Mouse (Mus musculus) NIH3T3 (cell line): ENCODE measurements around the gene Mta1.

ENCODE experiments used
- DNase-seq: peaks from one replicate; pipeline ENCODE4 v3.0.0-alpha.2; 2012; ENCODE audit warnings: low read depth

The Mta1 gene

DNA sequence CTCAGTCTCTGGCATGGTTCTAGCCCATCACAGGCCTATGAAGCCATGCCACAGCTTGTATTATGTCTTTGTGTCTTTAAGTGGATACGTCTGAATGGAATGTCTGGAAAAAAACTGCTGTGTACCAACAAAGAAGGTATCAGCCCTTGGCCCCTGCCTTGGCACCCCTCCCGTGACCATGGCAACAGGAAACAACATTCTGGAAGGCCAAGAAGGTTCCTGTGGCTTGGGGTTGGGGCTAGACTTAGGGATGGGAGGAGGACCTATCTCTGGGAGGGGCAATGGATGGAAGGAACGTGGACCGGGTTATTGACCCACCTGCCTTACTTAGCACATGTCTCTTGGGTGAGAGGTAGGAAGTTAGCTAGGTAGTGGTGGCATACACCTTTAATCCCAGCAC is 51.3 kb downstream of the Mta1 start:
- DNase-seq, result peak; percentile 56

DNA sequence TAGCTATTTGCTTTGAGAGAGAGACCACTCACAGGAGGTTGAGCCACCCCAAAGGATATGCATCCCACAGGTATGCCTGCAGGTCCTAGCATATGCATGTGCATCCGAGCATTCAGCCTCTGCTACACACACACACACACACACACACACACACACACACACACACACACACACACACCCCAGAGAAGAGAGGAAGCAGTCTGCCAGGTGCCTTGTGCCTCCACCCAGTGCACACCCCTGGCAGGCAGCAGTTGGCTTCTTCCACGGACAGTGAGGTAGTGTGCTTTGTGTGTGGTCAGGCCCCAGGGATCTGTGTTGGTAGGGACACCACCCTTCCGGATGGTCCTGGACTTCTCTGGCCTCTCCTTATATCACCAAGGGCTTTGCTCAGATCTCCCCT is 51.8 kb downstream of the Mta1 start:
- DNase-seq, result no peak

DNA sequence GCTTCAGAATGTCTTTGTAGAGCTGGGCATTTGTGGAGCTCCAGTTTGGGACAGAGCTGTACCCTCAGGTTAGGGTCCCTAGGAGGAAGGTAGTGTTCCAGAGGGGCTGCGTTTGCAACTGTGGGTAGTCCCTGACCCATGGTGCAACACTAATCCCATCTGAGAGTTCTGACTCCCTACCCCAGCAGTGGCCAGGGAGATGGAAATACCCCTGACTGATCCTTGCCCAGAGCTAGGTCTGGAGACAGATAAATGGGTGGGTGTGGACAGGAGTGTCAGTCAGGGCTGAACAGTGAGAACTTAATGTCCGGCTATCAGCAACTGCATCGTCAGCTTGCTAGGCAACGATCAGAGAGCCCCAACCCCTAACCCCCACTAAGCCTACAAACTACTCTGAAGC is 52.5 kb downstream of the Mta1 start:
- no peak for DNase-seq

DNA sequence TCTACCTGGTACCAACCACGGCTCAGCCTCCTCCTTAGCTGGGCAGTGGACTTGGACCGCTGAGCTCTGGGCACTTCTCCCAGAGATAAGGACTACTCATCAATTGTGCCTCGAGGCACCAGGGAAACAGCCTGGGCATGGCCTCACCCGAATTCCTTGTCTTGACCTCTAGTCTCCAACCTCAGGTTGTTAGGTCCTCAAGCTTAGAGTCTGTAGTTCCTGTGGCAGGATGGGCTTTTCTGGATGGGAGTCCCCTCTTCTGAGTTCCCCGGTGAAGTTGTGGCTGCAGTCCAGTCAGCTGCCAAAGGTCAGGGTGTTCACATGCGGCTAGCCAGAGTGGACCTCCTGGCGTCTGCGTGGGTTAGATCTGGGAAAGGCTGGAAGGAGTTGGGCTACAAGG is 53.0 kb downstream of the Mta1 start:
- no peak for DNase-seq

DNA sequence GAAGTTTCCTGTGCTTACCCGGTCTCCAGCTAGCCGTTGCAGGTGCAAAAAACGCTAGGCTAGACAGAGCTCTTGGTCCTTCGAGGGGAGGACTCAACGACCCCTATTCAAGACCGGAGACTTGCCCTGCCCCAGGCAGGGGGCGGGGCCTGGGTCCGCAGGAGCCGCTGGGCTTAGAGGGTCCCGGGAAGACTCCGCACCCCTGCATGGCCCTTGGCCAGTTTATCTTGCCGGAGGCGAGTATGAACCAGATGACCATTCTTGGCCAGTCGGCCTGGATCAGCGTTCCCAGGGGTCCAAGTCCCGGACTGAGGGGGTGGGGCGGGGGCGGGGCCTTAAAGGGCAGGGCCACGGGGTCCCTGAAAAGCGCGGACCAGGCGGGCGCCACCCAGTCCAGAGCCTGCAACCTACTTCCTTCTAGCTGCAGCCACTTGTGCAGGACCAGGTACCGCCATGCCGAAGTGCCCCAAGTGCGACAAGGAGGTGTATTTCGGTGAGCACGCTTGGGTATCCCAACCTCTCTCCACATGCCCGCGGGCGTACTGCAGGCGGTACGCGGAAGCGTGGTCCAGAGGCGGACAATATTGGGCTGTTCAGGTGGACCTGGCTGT is 53.7 kb downstream of the Mta1 start:
- no peak for DNase-seq

DNA sequence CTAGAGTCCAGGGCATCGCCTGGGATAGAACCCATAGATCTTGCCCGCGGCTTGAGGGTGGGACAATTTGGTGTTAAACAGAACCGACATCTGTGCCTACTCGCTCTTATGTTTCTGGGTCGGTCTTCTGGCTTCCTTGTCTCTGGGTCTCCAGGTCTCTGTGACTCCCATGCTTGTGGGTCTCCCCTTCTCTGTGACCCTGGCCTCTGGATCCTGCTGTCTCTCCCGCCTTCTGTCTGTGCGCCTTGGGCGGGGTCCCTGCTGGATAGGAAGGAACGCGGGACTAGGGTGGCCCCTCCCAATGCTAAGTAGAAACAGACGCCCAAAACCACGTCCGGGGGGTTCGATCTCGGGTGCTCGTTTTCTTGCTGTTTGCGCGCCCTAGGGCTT is 54.2 kb downstream of the Mta1 start:
- DNase-seq, result no peak

DNA sequence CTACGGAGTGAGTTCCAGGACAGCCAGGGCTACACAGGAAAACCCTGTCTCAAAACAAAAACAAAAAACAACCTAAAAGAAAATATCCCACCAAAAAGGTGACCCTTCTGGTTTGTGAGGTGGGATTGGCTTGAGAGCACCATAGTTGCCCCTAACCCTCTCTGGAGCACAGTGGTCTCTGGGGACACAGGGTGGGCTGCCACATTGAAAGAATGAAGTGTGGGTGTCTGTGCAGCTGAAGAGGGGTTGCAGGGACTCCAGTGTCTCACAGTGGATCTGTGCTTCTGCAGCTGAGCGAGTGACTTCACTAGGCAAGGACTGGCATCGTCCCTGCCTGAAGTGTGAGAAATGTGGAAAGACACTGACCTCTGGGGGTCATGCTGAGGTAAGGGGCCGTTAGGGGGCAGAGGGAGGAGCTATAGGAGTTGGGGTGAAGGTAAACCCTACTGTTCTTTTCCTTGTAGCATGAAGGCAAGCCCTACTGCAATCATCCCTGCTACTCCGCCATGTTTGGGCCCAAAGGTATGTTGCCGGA is 55.0 kb downstream of the Mta1 start:
- no peak for DNase-seq

DNA sequence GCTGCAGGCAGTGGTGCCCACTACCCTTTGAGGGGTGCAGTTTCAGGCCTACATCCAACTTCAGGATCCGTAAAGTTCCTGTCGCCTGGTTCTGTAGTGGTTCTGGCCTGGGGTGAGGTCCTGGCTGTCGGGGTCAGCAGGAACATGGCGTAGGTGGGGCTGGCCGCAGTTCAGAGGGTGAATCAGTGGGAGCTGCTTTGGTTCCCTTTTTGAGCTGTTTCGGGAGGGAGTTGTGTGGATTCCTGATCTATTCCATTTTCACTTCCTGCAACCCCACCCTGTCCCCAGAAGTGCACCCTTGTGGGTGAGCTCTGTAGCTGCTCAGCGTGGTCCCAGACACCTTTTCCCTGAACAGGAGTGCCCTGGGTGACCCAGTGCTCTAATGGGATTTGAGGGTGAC is 55.9 kb downstream of the Mta1 start:
- DNase-seq, result no peak

DNA sequence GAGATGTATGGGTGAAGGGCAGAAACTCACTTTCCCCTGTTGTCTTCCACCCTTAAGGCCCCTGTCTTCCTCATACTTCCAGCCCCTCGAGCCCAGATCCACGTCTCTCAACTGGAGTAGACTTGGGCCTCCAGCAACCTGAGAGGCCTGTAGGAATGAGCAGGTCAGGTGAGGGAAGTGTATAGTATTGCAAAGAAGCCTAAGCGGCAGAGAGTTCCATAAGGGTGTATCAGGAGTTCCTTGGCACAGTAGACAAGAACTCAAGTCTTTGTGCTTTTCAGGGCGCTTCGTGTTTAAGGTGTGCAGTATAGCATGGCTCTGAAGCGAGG is 56.6 kb downstream of the Mta1 start:
- no peak for DNase-seq

DNA sequence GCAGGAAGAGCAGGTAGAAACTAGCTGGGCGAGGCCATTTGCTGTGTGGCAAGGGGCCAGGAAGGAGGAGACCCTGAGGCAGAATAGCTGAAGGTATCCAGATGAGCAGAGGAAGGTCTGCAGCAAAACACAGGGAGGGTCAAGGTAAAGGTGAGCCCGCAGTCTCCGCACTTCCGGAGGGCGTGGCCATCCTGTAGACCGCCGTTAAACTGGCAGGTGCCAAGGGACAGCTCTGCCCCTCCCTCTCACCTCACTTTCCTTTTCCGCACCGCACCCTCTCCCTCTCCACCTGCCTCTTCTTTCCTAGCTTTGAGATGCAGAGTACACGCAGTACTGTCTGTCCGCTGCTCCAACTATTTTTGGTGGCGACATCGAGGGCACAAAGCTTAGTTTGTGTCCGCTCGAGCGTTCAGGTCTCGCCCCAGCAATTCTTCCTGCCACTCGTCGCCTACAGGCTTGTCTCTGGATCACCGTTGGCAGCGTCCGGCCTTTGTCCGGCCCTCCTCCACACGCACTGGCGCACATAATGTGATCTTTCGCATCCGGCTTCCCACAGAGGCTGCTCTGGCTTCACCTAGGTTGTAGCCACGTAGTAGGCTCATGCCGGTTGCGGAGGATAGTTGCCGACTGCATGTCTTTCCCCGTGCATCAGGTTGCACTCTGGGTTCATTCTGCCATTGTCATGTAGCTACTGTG is 57.1 kb downstream of the Mta1 start:
- DNase-seq, result peak; percentile 46

DNA sequence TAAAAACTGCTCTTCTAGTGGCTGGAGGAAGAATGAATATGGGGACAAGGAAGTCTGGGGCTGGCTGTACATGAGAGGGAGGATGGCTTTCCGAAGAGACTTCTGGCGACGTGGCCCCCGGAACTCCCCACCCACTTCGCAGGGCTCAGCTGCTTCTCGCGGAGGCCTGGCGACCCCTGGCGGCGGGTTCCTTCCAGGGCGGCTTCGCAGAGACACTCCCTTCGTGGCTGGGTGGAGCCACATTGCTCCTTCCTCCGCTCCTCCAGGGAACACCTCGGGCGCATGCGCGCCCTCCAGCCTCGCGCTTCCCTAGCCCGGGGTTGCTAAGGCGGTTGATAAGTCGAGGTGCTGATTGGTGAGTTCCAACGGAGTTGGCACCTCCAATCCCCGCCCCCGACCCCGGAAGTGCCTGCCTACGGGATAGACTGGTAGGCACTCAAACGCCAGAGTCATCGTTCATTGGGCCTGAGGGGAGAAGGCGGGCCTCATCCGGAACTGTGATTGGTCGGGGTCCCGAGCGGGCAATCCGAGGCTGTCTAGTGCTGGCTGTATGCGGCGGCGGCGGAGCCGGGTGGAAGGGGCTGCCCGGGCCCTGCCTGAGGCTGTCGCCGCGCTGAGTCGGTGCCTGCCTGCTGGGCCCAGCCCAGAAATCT is 57.9 kb downstream of the Mta1 start, which contains the start of gene Tedc1:
TSS of gene Tedc1 (plus strand) at position 535 of the 653 bp plus-strand sequence.
- peak; percentile 99 for DNase-seq

DNA sequence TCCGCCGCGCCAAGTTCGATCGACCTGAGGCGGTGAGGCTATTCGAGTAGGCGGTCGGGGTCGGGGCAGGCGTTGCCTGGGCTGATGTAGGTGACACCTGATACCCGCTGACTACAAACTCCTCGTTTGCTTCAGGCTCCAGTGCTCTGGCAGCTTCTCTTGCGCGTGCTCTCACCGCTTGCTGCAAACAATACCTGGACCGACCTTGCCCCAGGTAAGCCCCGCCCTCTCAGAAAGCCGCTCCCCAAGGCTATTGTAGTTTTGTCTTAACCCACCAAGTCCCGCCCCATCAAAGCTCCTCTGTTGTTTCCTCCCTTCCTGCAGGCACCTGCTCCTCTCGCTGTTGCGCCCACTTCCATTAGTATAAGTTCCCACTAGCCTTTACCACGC is 58.5 kb downstream of the Mta1 start:
- DNase-seq, result no peak

DNA sequence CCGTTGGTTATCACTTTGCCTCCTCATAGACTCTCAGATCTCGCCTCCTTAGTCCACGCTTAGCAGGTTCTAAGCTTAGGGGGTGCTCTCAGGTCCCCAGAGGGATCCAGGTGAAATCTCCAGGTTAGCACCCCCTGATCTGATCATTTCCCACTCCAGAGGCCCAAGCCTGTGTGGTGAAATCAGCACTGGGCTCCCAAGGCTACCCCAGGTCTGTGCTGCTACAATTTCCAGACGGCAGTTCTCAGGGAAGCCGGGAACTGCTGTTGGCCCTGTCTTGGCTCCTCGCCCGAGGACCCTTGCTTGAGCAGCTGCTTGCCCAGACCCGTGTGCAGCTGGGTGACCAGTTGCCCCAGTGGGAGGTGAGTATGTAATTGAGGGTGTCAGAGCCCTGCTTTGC is 58.9 kb downstream of the Mta1 start:
- no peak for DNase-seq

DNA sequence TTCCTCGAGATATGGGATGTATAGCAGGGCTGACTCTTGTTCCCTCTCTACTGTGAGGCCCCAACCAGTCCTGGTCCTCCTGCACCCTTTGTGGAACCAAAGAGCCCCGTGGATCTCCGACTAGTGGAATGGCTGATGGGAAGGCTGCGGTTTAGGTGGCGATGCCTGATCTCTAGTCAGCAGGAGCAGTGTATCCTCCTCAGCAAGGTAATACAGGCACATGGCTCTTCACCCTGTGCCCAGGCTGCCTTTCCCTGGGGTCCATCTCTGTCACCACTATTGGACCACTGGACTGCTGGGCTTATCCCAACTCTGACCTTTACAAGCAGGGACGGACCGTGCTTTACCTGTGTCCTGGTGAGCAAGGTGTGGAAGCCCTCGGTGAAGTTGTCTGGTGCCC is 59.4 kb downstream of the Mta1 start:
- DNase-seq, result no peak

DNA sequence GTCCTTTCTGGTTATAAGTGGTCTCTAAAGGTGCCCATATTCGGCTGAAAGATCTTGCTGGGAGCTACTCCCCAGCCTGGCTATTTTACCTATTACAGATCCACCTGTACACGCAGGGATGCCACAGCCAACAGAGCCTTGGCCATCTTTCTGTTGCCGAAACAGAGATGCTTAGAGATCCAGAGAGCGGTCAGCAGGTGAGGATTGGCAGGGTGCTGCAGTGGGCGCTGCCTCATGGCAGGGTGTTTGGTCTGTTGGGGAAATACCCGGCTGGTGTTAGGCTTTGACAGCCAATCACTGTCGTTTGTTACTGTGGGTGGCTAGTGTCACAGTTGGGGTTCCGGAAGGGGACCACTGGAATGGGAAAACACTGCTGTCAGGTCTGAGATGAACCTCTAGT is 59.9 kb downstream of the Mta1 start:
- DNase-seq, result no peak

DNA sequence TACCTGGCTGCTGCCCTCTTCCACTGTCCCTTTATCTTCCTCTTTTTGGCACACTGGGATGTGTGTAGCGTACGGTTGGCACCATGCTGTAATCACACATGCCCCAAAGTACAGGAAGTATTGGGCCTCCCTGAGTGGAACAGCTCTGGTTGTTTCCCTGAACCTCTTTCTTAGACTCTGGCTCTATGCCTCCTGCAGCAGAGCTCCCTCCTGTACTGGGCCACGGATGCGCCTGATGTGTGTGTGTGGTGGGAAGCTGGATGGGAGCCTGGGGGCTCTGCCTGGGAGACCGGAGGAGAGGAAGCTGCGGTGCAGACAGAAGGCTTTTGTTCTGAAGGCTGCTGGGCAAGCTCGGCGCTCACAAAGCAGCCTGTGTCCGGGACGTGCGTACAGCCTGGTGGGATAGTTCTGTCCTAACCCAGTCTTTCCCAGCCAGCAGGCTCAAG is 65.5 kb downstream of the Mta1 start:
- DNase-seq, result no peak

DNA sequence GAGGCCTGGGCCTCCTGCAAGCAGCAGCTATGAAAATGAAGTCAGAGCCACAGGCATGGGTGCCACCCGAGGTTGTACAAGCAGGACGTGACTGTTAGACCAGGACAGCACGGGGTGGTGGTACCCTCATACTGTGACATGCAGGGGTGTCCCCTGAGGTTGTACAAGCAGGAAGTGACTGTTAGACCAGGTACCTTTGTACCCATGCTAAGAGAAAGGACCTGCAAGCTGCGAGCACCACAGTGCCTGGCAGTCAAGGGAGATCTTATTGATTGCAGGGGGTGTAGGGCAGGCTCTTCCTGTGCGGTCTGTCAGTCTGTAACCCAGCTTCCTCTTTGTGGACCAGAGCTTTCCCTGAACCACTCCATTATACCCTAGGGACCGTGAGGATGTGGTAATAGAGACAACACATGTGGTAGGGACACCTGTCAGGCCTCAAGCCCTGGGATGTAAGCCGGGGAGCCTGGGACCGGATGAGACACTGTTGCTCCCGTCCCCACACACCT is 70.0 kb downstream of the Mta1 start:
- no peak for DNase-seq

DNA sequence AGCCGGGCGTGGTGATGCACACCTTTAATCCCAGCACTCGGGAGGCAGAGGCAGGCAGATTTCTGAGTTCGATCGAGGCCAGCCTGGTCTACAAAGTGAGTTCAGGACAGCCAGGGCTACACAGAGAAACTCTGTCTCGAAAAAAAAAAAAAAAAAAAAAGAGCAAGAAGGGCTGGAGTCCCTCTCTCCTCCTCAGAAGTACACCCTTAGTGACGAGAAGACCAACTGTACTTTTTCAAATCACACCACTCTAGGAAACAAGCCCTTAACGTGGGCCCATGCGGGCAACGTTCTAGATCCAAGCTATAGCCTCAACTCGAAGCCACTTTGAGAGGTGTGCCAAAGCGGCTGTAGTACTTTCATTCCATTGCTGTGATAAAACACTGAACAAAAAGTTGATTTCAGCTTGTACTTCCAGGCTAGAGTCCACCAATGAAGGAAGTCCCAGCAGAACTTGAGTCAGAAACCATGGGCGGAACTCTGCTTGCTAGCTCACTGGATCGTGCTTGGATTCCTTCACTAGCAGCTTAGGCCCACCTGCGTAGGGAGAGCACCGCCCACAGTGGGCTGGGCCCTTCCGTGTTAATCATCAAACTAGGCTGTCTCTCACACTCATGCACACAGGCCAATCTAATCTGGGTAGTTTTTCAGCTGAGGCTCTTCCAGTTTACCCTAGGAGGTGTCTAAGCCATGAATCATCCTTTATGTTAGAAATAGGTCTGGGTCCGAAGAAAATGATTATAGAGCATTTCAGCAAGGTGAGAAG is 79.1 kb downstream of the Mta1 start:
- peak; percentile 45 for DNase-seq

DNA sequence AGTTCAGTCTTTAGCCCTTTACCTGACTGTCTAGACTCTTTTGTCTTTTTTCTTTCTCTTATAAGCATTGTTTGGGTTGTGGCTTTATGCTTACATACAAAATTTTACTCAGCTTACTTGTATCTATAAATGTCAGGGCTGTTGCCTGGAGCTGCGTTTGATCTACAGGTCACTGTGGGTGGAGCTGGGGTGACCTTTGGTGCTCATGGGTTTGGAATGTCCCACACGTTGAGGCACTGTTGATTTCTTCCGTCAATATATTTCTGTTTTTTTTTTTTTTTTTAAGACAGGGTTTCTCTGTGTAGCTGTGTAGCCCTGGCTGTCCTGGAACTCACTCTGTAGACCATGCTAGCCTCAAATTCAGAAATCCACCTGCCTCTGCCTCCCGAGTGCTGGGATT is 82.9 kb downstream of the Mta1 start:
- DNase-seq, result no peak

DNA sequence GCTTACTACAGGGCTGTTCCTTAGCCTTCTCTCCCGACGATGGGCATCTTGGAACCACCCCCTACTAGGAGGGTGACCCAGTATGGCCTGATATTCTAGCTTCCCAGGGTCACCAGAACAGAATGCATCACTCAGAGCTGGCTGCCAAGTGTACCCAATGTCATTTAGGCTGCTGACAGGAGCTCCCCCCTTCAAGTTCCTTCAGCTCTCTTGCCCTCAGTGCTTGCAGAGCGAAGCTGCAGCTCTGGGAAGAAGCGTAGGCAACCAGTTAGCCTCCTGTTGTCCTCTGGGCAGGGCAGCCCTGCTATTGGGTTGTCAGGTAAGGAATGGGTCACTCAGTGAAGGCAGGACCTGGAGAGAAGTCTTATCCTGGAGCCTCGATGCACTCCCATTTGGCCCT is 86.9 kb downstream of the Mta1 start:
- DNase-seq, result peak; percentile 25

DNA sequence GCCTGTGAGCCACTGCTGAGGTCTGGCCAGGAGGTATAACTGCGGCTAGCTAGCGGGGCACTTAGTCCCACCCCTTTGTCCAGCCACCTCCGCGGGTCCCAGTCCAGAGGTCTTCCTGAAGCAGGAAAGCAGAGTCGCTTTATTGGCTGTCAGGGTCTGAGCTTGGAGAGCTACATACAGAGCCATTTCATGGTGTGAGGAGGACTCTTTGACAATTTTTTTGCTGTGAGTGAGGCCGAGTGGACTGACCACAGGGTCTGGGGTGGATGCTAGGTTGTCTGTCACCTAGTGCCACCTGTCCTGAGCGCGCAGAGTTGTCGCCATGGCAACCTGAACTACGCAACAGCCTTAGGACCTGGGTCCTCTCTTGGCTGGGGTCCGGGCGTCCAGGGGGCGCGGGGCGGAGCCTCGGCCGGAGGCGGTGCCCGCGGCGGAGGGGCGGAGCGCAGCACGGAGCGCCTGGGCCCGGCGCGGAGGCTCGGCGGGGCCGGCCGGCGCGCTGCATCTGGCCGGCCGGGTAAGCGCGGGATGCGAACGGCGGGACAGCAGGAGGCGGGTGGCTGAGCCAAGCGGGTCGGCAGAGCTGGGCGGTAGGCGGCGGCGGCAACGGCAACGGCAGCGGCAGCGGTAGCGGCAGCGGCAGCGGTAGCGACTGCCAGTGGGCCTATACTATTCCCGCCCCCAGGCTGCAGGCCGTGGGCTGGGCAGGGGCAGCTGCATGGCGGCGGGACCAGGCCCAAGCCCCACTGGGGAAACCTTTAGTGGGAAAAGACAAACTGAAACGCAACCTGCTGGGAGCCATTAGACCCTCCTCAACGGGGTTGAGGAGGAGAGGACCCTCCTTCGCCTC is 87.6 kb downstream of the Mta1 start, which contains the start of gene Tmem121:
TSS of gene Tmem121 (plus strand) at position 489 of the 850 bp plus-strand sequence.
- peak; percentile 59 for DNase-seq
